Mouse (Mus musculus): ENCODE measurements at regions not wholly inside any gene's neighbourhood (a gene's known extent, or its start where the extent isn't known, plus 50 kb on each side); places are given as distances from the start of the nearest gene placed in this dataset.

GRCm38 (mm10) chr2:50807162-50807960 lies 341.6 kb downstream of the Rnd3 start:
- H3K4me1 ChIP-seq (ENCODE audit: control insufficient read depth in 2 of 2, insufficient read depth in 2 of 2, low read length in 2 of 2): peaks cover 0 to 5% of the 10 kb centered on the region in 2 experiments; a peak in 1 of 4 replicates
- H3K27me3 ChIP-seq (ENCODE audit: control insufficient read depth, insufficient read depth, low read length): no peaks in the 10 kb centered on the region
- H3K9me3 ChIP-seq (ENCODE audit: control insufficient read depth, low read length): no peaks in the 10 kb centered on the region
- no peak overlapping the region for H3K9ac ChIP-seq (ENCODE audit: low read length)
- WGBS: 67% methylated on average over 6 of the region's 6 CpGs
- H3K4me3 ChIP-seq (ENCODE audit: control insufficient read depth in 1 of 2, insufficient read depth in 1 of 2, low read depth in 1 of 2, low read length in 2 of 2): no peak overlapping the region
- no peak overlapping the region for H3K4me2 ChIP-seq (ENCODE audit: low read length)
- no peak overlapping the region for H3K27ac ChIP-seq (replicated peaks in 1 of 2; ENCODE audit: control insufficient read depth in 1 of 2, insufficient read depth in 1 of 2, low read depth in 2 of 2, low read length in 2 of 2)
- H3K36me3 ChIP-seq (ENCODE audit: control insufficient read depth, insufficient read depth, low read length): no peaks in the 10 kb centered on the region
- ATAC-seq (ENCODE audit: insufficient number of reproducible peaks, insufficient read depth, low FRiP score, low read depth): no peak

DNA sequence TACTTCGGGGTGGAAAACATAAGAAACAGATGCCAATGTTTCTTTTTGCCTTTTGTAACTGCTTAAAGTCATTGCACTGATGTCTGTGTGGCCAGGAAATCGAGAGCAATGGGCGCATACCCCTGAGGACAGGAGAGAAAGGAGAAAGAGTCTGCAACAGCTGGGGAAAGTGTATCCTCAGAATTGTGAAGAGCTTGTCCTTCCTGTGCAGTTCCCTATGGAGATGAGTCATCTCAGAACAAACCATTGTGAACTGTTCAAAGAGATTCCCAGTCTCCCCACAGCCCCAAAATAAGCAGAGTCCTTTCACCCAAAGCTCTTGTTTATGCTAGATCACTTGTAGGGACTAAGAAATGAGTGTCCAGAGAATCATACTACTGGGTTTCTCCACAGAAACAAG lies 343.3 kb downstream of the Rnd3 start:
- Histone ChIP-seq H3K9ac (ENCODE audit: low read length) (no peak overlapping the region), H3K4me1 (ENCODE audit: control insufficient read depth in 2 of 2, insufficient read depth in 2 of 2, low read length in 2 of 2) (peaks cover 0 to 4% of the 10 kb centered on the region in 2 experiments; a peak in 1 of 4 replicates), H3K4me3 (ENCODE audit: control insufficient read depth in 1 of 2, insufficient read depth in 1 of 2, low read depth in 1 of 2, low read length in 2 of 2) (no peak overlapping the region), H3K9me3 (ENCODE audit: control insufficient read depth, low read length) (no peaks in the 10 kb centered on the region), H3K27ac (replicated peaks in 1 of 2; ENCODE audit: control insufficient read depth in 1 of 2, insufficient read depth in 1 of 2, low read depth in 2 of 2, low read length in 2 of 2) (no peak overlapping the region), H3K36me3 (ENCODE audit: control insufficient read depth, insufficient read depth, low read length) (no peaks in the 10 kb centered on the region), H3K4me2 (ENCODE audit: low read length) (no peak overlapping the region), H3K27me3 (ENCODE audit: control insufficient read depth, insufficient read depth, low read length) (no peaks in the 10 kb centered on the region)
- ATAC-seq (ENCODE audit: insufficient number of reproducible peaks, insufficient read depth, low FRiP score, low read depth): no peak
- 63% methylated on average over 3 of the region's 3 CpGs for WGBS

DNA sequence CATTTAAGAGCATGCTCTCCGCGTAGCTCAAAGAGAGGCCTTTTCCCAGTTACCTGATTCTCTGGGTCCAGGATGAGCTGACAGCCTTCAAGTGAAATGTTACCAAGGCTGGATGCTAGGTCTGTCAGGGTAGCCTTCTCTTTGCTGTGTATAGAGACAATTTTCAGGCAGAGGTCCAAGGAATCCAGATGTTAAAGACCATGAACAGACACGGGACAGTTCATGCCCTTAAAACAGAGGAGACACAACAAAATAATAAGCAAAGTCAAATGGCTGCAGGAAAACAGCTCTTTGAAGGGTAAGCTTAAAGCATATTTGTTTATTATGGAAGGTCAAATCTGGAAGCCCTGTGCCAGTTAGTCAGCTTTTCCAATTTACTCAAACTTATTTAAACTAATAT lies 352.8 kb downstream of the Rnd3 start:
- no peak overlapping the region for H3K27ac ChIP-seq (replicated peaks in 1 of 2; ENCODE audit: control insufficient read depth in 1 of 2, insufficient read depth in 1 of 2, low read depth in 2 of 2, low read length in 2 of 2)
- 76% methylated on average over 3 of the region's 3 CpGs for WGBS
- no peaks in the 10 kb centered on the region for H3K36me3 ChIP-seq (ENCODE audit: control insufficient read depth, insufficient read depth, low read length)
- no peak overlapping the region for H3K4me3 ChIP-seq (ENCODE audit: control insufficient read depth in 1 of 2, insufficient read depth in 1 of 2, low read depth in 1 of 2, low read length in 2 of 2)
- no peak for ATAC-seq (ENCODE audit: insufficient number of reproducible peaks, insufficient read depth, low FRiP score, low read depth)
- H3K4me2 ChIP-seq (ENCODE audit: low read length): no peak overlapping the region
- no peak overlapping the region for H3K9ac ChIP-seq (ENCODE audit: low read length)
- H3K4me1 ChIP-seq (ENCODE audit: control insufficient read depth in 2 of 2, insufficient read depth in 2 of 2, low read length in 2 of 2): no peaks in the 10 kb centered on the region
- H3K27me3 ChIP-seq (ENCODE audit: control insufficient read depth, insufficient read depth, low read length): no peaks in the 10 kb centered on the region
- no peaks in the 10 kb centered on the region for H3K9me3 ChIP-seq (ENCODE audit: control insufficient read depth, low read length)

DNA sequence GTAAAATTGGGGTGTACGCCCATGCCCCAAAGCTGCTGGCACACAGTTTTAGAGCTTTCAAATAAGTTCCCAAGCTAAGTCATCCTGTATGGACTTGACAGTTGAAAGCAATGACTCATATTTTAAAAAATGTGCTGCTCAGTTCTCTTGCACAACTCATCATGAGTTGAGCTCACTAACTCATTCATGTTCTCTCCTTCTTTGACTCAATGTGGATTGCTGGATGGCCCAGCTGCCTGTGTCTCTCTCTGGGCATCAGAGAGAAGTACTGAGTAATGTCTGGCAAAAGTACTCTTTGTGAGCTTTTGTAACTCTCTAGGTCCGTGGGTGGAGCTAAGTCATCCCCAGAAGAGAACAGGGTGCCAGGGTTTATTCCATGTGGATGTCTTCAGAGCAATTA lies 355.3 kb downstream of the Rnd3 start:
- Histone ChIP-seq H3K9ac (ENCODE audit: low read length) (no peak overlapping the region), H3K4me2 (ENCODE audit: low read length) (no peak overlapping the region), H3K9me3 (ENCODE audit: control insufficient read depth, low read length) (no peaks in the 10 kb centered on the region), H3K4me1 (ENCODE audit: control insufficient read depth in 2 of 2, insufficient read depth in 2 of 2, low read length in 2 of 2) (no peaks in the 10 kb centered on the region), H3K4me3 (ENCODE audit: control insufficient read depth in 1 of 2, insufficient read depth in 1 of 2, low read depth in 1 of 2, low read length in 2 of 2) (no peak overlapping the region), H3K27ac (replicated peaks in 1 of 2; ENCODE audit: control insufficient read depth in 1 of 2, insufficient read depth in 1 of 2, low read depth in 2 of 2, low read length in 2 of 2) (no peak overlapping the region), H3K36me3 (ENCODE audit: control insufficient read depth, insufficient read depth, low read length) (no peaks in the 10 kb centered on the region), H3K27me3 (ENCODE audit: control insufficient read depth, insufficient read depth, low read length) (no peaks in the 10 kb centered on the region)
- WGBS: 81% methylated on average over 2 of the region's 2 CpGs
- ATAC-seq (ENCODE audit: insufficient number of reproducible peaks, insufficient read depth, low FRiP score, low read depth): no peak

- Histone ChIP-seq H3K9me3 (ENCODE audit: control insufficient read depth, low read length) (no peaks in the 10 kb centered on the region), H3K9ac (ENCODE audit: low read length) (no peak overlapping the region), H3K36me3 (ENCODE audit: control insufficient read depth, insufficient read depth, low read length) (no peaks in the 10 kb centered on the region), H3K4me3 (ENCODE audit: control insufficient read depth in 1 of 2, insufficient read depth in 1 of 2, low read depth in 1 of 2, low read length in 2 of 2) (no peak overlapping the region), H3K27ac (replicated peaks in 1 of 2; ENCODE audit: control insufficient read depth in 1 of 2, insufficient read depth in 1 of 2, low read depth in 2 of 2, low read length in 2 of 2) (no peak overlapping the region), H3K4me1 (ENCODE audit: control insufficient read depth in 2 of 2, insufficient read depth in 2 of 2, low read length in 2 of 2) (no peaks in the 10 kb centered on the region), H3K4me2 (ENCODE audit: low read length) (no peak overlapping the region), H3K27me3 (ENCODE audit: control insufficient read depth, insufficient read depth, low read length) (no peaks in the 10 kb centered on the region)
- ATAC-seq (ENCODE audit: insufficient number of reproducible peaks, insufficient read depth, low FRiP score, low read depth): no peak
- 89% methylated on average over 1 of the region's 1 CpGs for WGBS
Observed at GRCm38 (mm10) chr2:50793067-50793466, 355.8 kb downstream of the Rnd3 start.

DNA sequence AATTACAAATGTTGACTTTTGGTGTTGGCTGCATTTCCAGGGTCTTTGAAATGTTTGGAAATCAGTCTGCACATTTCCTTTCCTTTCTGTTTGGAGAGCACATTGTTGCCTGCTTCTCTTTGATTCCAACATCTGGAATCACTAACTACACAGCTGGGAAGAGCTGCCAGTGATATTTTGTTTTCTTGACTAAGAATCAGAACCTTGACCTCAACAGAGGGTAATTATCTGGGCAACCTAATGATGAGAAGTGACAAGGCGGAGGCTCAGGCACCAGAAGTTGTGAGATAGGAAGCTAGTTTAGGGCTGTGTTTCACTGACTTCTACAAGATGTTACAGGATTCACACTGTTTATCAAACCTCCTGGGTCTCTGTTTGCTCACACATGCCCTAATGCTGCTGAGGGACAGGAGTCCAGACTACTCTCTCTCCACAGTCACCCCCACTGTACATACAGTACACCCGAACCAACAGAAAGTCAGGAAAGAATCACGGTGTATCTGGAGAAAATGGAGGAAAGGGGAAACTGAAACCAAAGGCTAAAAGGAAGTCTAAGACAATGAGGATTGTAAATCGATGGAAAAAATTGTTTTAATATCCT lies 359.8 kb downstream of the Rnd3 start:
- no peak overlapping the region; a peak in 1 of 4 replicates for H3K27ac ChIP-seq (replicated peaks in 1 of 2; ENCODE audit: control insufficient read depth in 1 of 2, insufficient read depth in 1 of 2, low read depth in 2 of 2, low read length in 2 of 2)
- 69% methylated on average over 4 of the region's 4 CpGs for WGBS

DNA sequence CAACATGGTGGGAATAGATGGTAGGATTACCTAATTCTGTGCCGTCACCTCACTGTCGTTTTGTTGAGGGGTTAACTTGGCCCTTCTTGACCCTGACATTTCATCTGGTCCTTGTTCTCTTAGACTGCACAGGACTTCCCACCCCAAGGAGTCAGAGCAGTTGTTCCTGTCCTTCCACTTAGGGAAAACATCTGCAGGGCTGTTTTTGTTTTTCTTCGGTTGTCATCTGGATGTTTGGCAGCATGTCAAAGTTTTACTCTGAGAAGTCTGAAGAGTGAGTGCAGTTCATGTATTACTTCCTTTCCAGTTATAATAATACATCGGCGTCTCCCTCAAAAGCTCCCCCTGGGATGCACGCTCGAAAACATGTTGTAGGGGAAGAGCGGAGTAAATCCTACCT lies 376.8 kb downstream of the Rnd3 start:
- Histone ChIP-seq H3K4me1 (ENCODE audit: control insufficient read depth in 2 of 2, insufficient read depth in 2 of 2, low read length in 2 of 2) (no peaks in the 10 kb centered on the region), H3K27me3 (ENCODE audit: control insufficient read depth, insufficient read depth, low read length) (no peaks in the 10 kb centered on the region), H3K4me3 (ENCODE audit: control insufficient read depth in 1 of 2, insufficient read depth in 1 of 2, low read depth in 1 of 2, low read length in 2 of 2) (no peak overlapping the region), H3K4me2 (ENCODE audit: low read length) (no peak overlapping the region), H3K9me3 (ENCODE audit: control insufficient read depth, low read length) (no peaks in the 10 kb centered on the region), H3K9ac (ENCODE audit: low read length) (no peak overlapping the region), H3K36me3 (ENCODE audit: control insufficient read depth, insufficient read depth, low read length) (no peaks in the 10 kb centered on the region), H3K27ac (replicated peaks in 1 of 2; ENCODE audit: control insufficient read depth in 1 of 2, insufficient read depth in 1 of 2, low read depth in 2 of 2, low read length in 2 of 2) (no peak overlapping the region)
- no peak for ATAC-seq (ENCODE audit: insufficient number of reproducible peaks, insufficient read depth, low FRiP score, low read depth)
- WGBS: 69% methylated on average over 8 of the region's 8 CpGs

More for the DNA sequence above, 359.8 kb downstream of the Rnd3 start:
- Histone ChIP-seq H3K4me3 (ENCODE audit: control insufficient read depth in 1 of 2, insufficient read depth in 1 of 2, low read depth in 1 of 2, low read length in 2 of 2) (no peak overlapping the region), H3K27me3 (ENCODE audit: control insufficient read depth, insufficient read depth, low read length) (no peaks in the 10 kb centered on the region), H3K4me1 (ENCODE audit: control insufficient read depth in 2 of 2, insufficient read depth in 2 of 2, low read length in 2 of 2) (no peaks in the 10 kb centered on the region), H3K9me3 (ENCODE audit: control insufficient read depth, low read length) (no peaks in the 10 kb centered on the region), H3K36me3 (ENCODE audit: control insufficient read depth, insufficient read depth, low read length) (no peaks in the 10 kb centered on the region), H3K4me2 (ENCODE audit: low read length) (no peak overlapping the region), H3K9ac (ENCODE audit: low read length) (no peak overlapping the region)
- ATAC-seq (ENCODE audit: insufficient number of reproducible peaks, insufficient read depth, low FRiP score, low read depth): no peak

Measured in heart, embryonic 14.5 days (tissue).